Mouse (Mus musculus): Measurements from ENCODE around the gene Nbea. TPM values are rescaled to one million over a fixed set of nuclear protein-coding genes. Genes with fewer than 3 reads are reported as not detected.

Gene Nbea
- total RNA-seq, 2 experiments from 2014 or later = 22.4 to 26.2 TPM

GRCm38 (mm10) chr3:55590727-55591126 is 592.8 kb downstream of the Nbea start:
- no peak for DNase-seq

GRCm38 (mm10) chr3:55590291-55590690 is 593.2 kb downstream of the Nbea start:
- DNase-seq = no peak

- no peak for DNase-seq
Measured at GRCm38 (mm10) chr3:55589402-55589944, 594.0 kb downstream of the Nbea start.

- DNase-seq = no peak
Measured at GRCm38 (mm10) chr3:55587972-55588946, 595.2 kb downstream of the Nbea start.

GRCm38 (mm10) chr3:55587434-55587971 is 596.0 kb downstream of the Nbea start:
- no peak for DNase-seq

Data from adrenal gland, postnatal 36 days (tissue).